Mouse (Mus musculus) embryonic facial prominence, embryonic 12.5 days (tissue): ENCODE results near the gene Mnat1. TPM values are rescaled to one million over a fixed set of nuclear protein-coding genes. Genes with fewer than 3 reads are reported as not detected.

Experiments
- ATAC-seq: fragments of 200-750 bp; cut with Nextera tagmentation; 2 replicates; pipeline ENCODE4 v1.8.0; 2017; ENCODE audit not compliant: insufficient number of reproducible peaks, insufficient read depth, low FRiP score, low TSS enrichment
- H3K27ac ChIP-seq: fragments of 300-500 bp; sonication (generic); 2 replicates; pipeline ENCODE4 v1.5.1; 2016; ENCODE audit warnings: mild to moderate bottlenecking
- H3K27me3 ChIP-seq: fragments of 300-500 bp; sonication (generic); 2 replicates; pipeline ENCODE4 v1.6.1; 2016; ENCODE audit warnings: mild to moderate bottlenecking, moderate library complexity
- H3K36me3 ChIP-seq: fragments of 300-500 bp; sonication (generic); 2 replicates; pipeline ENCODE4 v1.6.1; 2016; ENCODE audit warnings: mild to moderate bottlenecking
- H3K4me1 ChIP-seq: fragments of 300-500 bp; sonication (generic); 2 replicates; pipeline ENCODE4 v1.6.1; 2016
- H3K4me2 ChIP-seq: fragments of 300-500 bp; sonication (generic); replicated peaks from 2 replicates; pipeline ENCODE4 v1.6.1; 2016; ENCODE audit warnings: mild to moderate bottlenecking, moderate library complexity
- H3K4me3 ChIP-seq: fragments of 300-500 bp; sonication (generic); 2 replicates; pipeline ENCODE4 v1.5.1; 2016; ENCODE audit warnings: mild to moderate bottlenecking
- H3K9ac ChIP-seq: fragments of 300-500 bp; sonication (generic); 2 replicates; pipeline ENCODE4 v1.6.1; 2016; ENCODE audit warnings: mild to moderate bottlenecking, moderate library complexity
- H3K9me3 ChIP-seq: fragments of 300-500 bp; sonication (generic); 2 replicates; pipeline ENCODE4 v1.6.1; 2016; ENCODE audit warnings: mild to moderate bottlenecking, moderate library complexity
- WGBS: fragments of 180-500 bp; shearing (Covaris S2); methylation state at CpG from one replicate; pipeline ENCODE4 v1.1.7; 2016; 5-methylcytosine and 5-hydroxymethylcytosine counted together
- polyA plus RNA-seq: library from polyadenylated mRNA; unstranded; fragments of >200 nt; fragmentation: Nextera tagmentation; extraction: Ambion mirVana; gene quantifications from 2 replicates; pipeline ENCODE4 v1.2.1, GENCODE M21; 2016

Mnat1 gene
- polyA plus RNA-seq, 1 experiment from 2014 or later = 39.5 TPM

DNA sequence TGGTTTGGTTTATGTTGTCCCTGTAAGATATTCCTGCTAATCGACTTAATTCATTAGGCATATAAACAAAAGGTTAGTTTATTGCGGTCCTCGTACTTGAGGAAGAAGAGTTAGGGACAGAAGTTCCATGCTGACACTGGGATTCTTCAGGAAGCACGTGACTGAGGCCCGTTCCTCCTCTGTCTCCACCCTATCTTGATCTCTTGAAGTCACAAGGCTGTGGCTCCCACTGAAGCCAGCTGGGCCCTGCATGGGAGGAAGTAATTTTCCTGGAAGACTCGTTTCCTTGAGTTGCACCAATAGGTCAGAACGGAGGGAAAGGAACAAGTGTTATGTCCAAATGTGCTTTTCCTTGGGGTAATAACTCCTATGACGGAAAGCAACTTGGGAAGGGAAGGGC lies 164.1 kb downstream of the Mnat1 start:
- H3K9ac ChIP-seq = peak overlapping the region; percentile 69
- H3K9me3 ChIP-seq = no peaks in the 10 kb centered on the region
- 0 out of 2 replicates have a peak, but pooled peaks cover 8% of the 10 kb centered on the region for H3K36me3 ChIP-seq
- H3K27me3 ChIP-seq = no peaks in the 10 kb centered on the region
- H3K4me3 ChIP-seq = peak overlapping the region; percentile 78
- ATAC-seq = no peak
- H3K4me2 ChIP-seq = peak overlapping the region; percentile 69
- peaks cover 18% of the 10 kb centered on the region for H3K4me1 ChIP-seq
- WGBS = 70% methylated on average over 8 of the region's 8 CpGs
- no peak overlapping the region for H3K27ac ChIP-seq

DNA sequence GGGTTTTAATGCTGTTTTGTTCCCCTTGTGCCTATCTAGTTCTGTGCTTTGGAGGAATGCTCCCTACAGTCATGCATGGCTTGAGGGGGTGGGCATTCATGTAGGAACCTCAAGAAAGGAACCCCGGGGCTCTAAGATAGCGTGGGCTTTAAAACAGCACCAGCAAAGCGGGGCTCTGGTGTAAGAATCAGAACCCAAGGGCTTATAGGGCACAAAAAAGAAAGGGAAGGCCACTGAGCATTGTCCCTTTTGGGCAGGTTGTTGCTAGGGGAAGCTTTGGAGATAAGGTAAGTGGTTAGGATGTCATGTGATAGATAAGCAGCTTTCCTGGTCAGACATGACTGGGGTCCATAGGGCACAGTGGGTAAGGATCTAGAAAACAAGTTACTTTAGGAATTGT lies 165.1 kb downstream of the Mnat1 start:
- Histone ChIP-seq H3K27me3 (no peaks in the 10 kb centered on the region), H3K27ac (no peak overlapping the region), H3K36me3 (0 out of 2 replicates have a peak, but pooled peaks cover 6% of the 10 kb centered on the region), H3K9ac (no peak overlapping the region), H3K4me2 (no peak overlapping the region), H3K9me3 (no peaks in the 10 kb centered on the region), H3K4me1 (peaks cover 16% of the 10 kb centered on the region), H3K4me3 (no peak overlapping the region)
- 91% methylated on average over 3 of the region's 3 CpGs for WGBS
- ATAC-seq = no peak

DNA sequence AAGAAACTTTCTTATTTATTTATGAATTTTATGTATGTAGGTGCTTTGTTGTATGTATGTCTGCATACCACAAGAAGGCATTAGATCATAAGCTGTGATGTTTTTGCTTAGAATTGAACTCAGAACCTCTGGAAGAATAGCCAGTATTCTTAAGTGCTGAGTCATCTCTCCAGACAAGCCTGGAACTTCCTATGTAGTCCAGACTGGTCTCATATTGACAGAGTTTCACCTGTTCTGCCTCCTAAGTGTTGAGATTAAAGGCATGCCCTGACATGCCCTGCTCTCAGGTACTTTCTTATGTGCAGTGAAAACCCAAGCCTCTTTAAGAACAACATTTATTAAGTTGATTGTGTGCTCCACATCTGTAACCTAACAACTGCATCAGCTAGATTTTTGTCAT lies 171.4 kb downstream of the Mnat1 start:
- no peak for ATAC-seq
- Histone ChIP-seq H3K4me3 (no peak overlapping the region), H3K27ac (no peak overlapping the region), H3K27me3 (0 out of 2 replicates have a peak, but pooled peaks cover 2% of the 10 kb centered on the region), H3K9me3 (no peaks in the 10 kb centered on the region), H3K36me3 (0 out of 2 replicates have a peak, but pooled peaks cover 9% of the 10 kb centered on the region), H3K4me1 (0 out of 2 replicates have a peak, but pooled peaks cover 4% of the 10 kb centered on the region), H3K9ac (no peak overlapping the region), H3K4me2 (no peak overlapping the region)

DNA sequence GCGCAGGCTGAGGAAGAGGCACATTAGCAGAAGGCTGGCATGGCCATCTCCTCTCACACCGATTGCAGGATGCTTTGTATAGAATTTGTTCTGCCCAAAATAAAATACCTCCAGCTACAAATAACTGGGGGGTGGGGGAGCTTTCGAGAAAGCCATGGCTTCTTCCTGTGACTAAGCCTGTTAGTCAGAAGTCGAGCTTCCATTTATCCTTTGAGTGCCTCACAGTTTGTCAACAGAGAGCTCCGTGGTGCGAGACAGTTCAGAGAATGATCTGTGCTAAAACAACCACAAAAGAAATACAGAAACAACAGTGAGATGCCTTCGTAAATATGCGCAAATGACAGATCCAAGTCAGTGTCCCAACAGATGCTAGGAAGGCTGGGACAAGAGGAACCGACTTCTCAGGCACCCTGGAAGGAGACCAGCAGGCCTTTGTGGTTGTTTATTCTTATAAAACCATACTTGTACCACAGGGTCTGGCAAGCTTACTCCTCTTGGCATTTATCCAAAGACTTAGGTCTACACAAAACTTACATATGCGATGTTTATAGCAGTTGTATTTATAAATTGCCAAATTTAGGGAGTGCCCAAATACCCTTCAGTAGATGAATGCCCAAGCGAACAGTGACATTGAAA lies 172.1 kb downstream of the Mnat1 start:
- Histone ChIP-seq H3K27ac (no peak overlapping the region), H3K36me3 (peaks cover 9% of the 10 kb centered on the region; the same call in 1 of the 2 replicates), H3K4me1 (0 out of 2 replicates have a peak, but pooled peaks cover 4% of the 10 kb centered on the region), H3K4me2 (no peak overlapping the region), H3K9ac (no peak overlapping the region), H3K27me3 (0 out of 2 replicates have a peak, but pooled peaks cover 2% of the 10 kb centered on the region), H3K9me3 (no peaks in the 10 kb centered on the region), H3K4me3 (no peak overlapping the region)
- 82% methylated on average over 11 of the region's 11 CpGs for WGBS
- ATAC-seq = no peak

DNA sequence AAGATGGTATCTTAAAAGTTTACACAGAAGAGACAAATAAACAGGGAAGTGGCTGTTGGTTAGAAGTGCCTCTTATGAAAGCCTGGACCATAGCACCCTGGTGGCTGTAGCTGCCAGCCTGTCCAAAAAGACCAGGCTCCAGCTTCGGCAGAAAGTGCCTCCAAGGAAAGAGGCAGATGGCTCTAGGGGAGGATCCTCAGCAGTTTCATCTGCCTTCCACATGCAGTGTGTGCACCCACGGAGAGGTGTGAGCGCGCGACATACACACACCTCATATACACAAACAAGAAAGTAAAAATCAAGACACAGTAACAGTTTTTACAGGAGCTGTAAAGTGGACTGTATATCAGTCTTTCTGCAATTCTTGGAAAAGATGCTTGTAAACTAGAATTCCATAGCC lies 175.1 kb downstream of the Mnat1 start:
- no peak overlapping the region for H3K4me2 ChIP-seq
- no peak overlapping the region for H3K27ac ChIP-seq
- H3K4me3 ChIP-seq = no peak overlapping the region
- ATAC-seq = no peak
- peaks cover 4% of the 10 kb centered on the region; the same call in 1 of the 2 replicates for H3K36me3 ChIP-seq
- H3K9me3 ChIP-seq = no peaks in the 10 kb centered on the region
- no peak overlapping the region for H3K9ac ChIP-seq
- 0 out of 2 replicates have a peak, but pooled peaks cover 4% of the 10 kb centered on the region for H3K4me1 ChIP-seq
- 93% methylated on average over 5 of the region's 5 CpGs for WGBS
- H3K27me3 ChIP-seq = 0 out of 2 replicates have a peak, but pooled peaks cover 2% of the 10 kb centered on the region

DNA sequence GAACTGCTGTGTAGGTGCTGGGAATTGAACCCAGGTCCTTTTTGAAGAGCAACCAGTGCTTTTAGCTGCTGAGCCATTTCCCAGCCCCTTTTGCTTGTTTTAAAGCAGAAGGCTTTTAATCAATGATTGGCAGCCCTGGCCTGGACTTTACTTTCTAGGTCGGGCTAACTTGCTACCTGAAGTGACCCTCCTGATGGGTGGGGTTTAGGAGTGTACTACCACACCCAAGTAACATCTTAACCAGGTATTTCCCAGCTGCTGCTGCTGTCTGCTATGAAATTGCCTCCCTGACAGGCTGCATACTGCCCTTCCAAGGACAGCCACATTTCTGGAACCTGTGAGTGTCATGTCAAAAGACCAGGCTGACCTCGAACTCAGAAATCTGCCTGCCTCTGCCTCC lies 177.0 kb downstream of the Mnat1 start:
- no peak overlapping the region for H3K4me2 ChIP-seq
- H3K4me1 ChIP-seq = 0 out of 2 replicates have a peak, but pooled peaks cover 4% of the 10 kb centered on the region
- no peak overlapping the region for H3K4me3 ChIP-seq
- H3K36me3 ChIP-seq = no peaks in the 10 kb centered on the region; the same call in 1 of the 2 replicates
- 94% methylated on average over 2 of the region's 2 CpGs for WGBS
- H3K9me3 ChIP-seq = no peaks in the 10 kb centered on the region
- H3K27me3 ChIP-seq = 0 out of 2 replicates have a peak, but pooled peaks cover 2% of the 10 kb centered on the region
- ATAC-seq = no peak
- no peak overlapping the region for H3K9ac ChIP-seq
- no peak overlapping the region for H3K27ac ChIP-seq

DNA sequence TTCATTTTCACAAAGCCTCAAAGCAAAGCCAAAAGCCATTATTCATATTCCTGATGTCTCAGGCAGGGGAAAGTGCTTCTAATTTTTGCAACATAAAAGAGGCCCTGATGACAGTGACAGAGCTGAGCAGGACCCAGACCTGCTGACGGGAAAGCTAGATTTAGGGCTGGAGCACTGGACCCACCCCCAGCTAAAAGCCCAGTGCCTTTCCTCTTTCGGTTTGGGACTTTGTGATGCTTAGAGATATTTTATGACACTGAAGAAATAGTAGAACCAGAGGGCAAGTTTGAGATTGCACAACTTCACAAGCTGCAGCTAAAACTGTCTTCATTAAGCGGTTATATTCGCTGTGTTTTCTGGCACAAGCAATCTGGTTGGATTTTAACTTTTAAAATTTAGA lies 181.1 kb downstream of the Mnat1 start:
- H3K4me2 ChIP-seq = no peak overlapping the region
- no peak overlapping the region for H3K27ac ChIP-seq
- no peaks in the 10 kb centered on the region for H3K9me3 ChIP-seq
- H3K27me3 ChIP-seq = no peaks in the 10 kb centered on the region
- H3K9ac ChIP-seq = no peak overlapping the region
- no peaks in the 10 kb centered on the region; the same call in 1 of the 2 replicates for H3K36me3 ChIP-seq
- H3K4me3 ChIP-seq = no peak overlapping the region
- no peaks in the 10 kb centered on the region for H3K4me1 ChIP-seq
- ATAC-seq = no peak
- WGBS = 82% methylated on average over 4 of the region's 4 CpGs

DNA sequence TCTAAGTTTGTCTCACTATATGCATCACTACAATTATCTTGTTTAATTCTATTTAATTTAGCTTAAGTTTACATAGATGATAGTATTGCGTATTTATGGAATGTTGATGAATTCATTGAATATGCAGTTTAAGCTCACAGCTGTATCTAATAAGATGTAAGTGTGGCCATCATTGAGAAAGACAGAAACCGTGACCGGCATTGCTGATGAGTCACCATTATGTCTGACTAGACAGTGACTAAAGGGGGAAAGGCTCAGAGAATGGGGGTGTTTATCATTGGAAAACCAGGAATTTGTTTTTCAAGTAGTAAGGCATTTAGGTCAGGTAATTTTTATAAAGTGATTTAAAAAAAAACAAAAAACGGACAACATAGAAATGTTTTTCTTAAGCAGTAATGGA lies 184.2 kb downstream of the Mnat1 start:
- H3K36me3 ChIP-seq = 0 out of 2 replicates have a peak, but pooled peaks cover 8% of the 10 kb centered on the region
- WGBS = 82% methylated on average over 4 of the region's 4 CpGs
- no peak overlapping the region for H3K4me3 ChIP-seq

DNA sequence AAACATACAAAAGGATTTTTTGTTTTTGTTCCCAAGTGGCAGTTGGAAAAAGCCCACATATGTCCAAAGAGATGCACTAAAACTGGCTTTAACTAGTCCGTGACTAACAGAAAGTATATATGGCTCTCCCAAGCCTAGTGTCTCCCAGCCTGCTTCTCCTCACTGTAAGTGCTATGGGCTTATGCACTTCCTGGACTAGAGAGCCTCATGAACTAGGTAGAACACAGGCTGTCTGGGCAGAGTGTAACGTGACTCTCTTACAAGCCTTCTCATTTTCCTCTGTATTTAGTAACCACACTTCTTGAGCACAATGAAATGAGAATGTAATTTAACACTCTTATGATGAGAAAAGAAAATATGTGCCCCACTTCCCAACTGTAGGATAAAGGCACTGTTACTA lies 185.2 kb downstream of the Mnat1 start:
- Histone ChIP-seq H3K4me1 (no peaks in the 10 kb centered on the region), H3K4me2 (no peak overlapping the region), H3K36me3 (0 out of 2 replicates have a peak, but pooled peaks cover 8% of the 10 kb centered on the region), H3K4me3 (no peak overlapping the region), H3K27me3 (no peaks in the 10 kb centered on the region), H3K9ac (no peak overlapping the region), H3K9me3 (no peaks in the 10 kb centered on the region), H3K27ac (no peak overlapping the region)
- 0 out of 2 replicates have a peak, but pooled peaks have one; percentile 35 for ATAC-seq
- WGBS = 64% methylated on average over 2 of the region's 2 CpGs

More for the DNA sequence above, 184.2 kb downstream of the Mnat1 start:
- no peak for ATAC-seq
- Histone ChIP-seq H3K27me3 (no peaks in the 10 kb centered on the region), H3K9ac (no peak overlapping the region), H3K4me2 (no peak overlapping the region), H3K27ac (no peak overlapping the region), H3K9me3 (no peaks in the 10 kb centered on the region), H3K4me1 (no peaks in the 10 kb centered on the region)

DNA sequence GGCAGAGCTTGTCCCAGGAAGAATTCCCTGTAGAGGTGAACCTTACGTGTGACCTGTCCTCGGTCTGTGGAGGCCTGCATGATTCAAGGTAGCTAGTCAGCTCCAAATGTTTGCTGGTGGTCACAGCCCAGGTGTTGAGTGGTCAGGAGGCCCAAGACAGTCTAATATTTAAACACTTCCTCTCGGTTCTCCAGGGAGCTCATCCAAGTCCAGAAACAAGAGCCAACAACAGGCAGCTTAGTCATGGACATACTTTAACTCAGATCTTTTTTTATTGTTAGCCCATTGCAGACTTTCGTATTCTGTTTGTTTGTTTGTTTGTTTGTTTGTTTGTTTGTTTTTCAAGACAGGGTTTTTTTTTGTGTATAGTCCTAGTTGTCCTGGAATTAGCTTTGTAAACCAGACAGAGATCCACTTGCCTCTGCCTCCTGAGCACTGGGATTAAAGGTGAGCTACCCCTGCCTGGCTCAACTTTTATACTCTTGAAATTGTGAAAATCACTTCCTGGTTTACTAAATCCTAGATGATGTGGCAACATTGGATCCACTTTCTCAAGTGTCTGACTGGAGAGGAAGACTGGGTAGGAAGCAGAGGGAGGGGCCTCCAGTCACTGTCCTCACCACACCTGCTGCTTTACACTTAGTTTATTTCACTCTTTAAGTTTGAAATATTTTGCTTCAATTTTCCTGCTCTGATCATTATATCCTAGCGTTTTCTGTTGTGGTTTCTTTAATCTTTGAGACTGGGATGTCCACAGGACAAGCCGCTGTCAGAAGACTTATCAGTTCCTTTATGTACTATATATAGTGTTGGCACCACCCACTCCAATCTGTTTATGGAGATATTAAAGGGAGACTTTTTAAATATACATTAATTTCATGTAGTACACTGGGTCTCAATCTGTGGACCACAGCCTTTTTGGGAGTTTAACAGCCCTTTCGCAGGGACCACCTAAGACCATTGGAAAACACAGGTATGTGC lies 194.5 kb downstream of the Mnat1 start:
- Histone ChIP-seq H3K9ac (no peak overlapping the region), H3K4me3 (no peak overlapping the region), H3K4me1 (no peaks in the 10 kb centered on the region), H3K4me2 (no peak overlapping the region), H3K36me3 (0 out of 2 replicates have a peak, but pooled peaks cover 4% of the 10 kb centered on the region), H3K9me3 (no peaks in the 10 kb centered on the region), H3K27ac (no peak overlapping the region), H3K27me3 (no peaks in the 10 kb centered on the region)
- ATAC-seq = no peak
- 91% methylated on average over 7 of the region's 7 CpGs for WGBS
